Mouse (Mus musculus): Measurements from ENCODE around the gene Stum. TPM values are rescaled to one million over a fixed set of nuclear protein-coding genes. Genes with fewer than 3 reads are reported as not detected.
"Not testable (repeated sequence)": the region's sequence is repeated elsewhere in the genome, so short reads cannot be mapped to it uniquely, and the experiment has no call there.

Stum gene
- total RNA-seq (2015; ENCODE audit: low replicate concordance) (not detected in 2 replicates), total RNA-seq (2017; ENCODE audit: low replicate concordance) (not detected in 2 replicates)

- 0 out of 2 replicates have a peak, but pooled peaks have one; percentile 39 for ATAC-seq (replicated peaks; ENCODE audit: low FRiP score, poor library complexity, severe bottlenecking)
Observed at GRCm38 (mm10) chr1:180483399-180484291, at the start of gene Stum. Stum (minus strand) TSS chr1:180483504.

GRCm38 (mm10) chr1:180532671-180533070 lies 49.4 kb upstream of the Stum start:
- no peak for ATAC-seq (replicated peaks; ENCODE audit: low FRiP score, poor library complexity, severe bottlenecking)

- no peak for ATAC-seq (replicated peaks; ENCODE audit: low FRiP score, poor library complexity, severe bottlenecking)
Observed at GRCm38 (mm10) chr1:180530457-180531263, 47.4 kb upstream of the Stum start.

- ATAC-seq (replicated peaks; ENCODE audit: low FRiP score, poor library complexity, severe bottlenecking): no peak
Observed at GRCm38 (mm10) chr1:180529847-180530246, 46.5 kb upstream of the Stum start.

GRCm38 (mm10) chr1:180525301-180525700 lies 42.0 kb upstream of the Stum start:
- no peak for ATAC-seq (replicated peaks; ENCODE audit: low FRiP score, poor library complexity, severe bottlenecking)

GRCm38 (mm10) chr1:180523320-180523719 lies 40.0 kb upstream of the Stum start:
- ATAC-seq (replicated peaks; ENCODE audit: low FRiP score, poor library complexity, severe bottlenecking): no peak

GRCm38 (mm10) chr1:180520190-180520589 lies 36.9 kb upstream of the Stum start:
- ATAC-seq (replicated peaks; ENCODE audit: low FRiP score, poor library complexity, severe bottlenecking): no peak

GRCm38 (mm10) chr1:180519520-180519919 lies 36.2 kb upstream of the Stum start:
- no peak for ATAC-seq (replicated peaks; ENCODE audit: low FRiP score, poor library complexity, severe bottlenecking)

- not testable (repeated sequence) for ATAC-seq (replicated peaks; ENCODE audit: low FRiP score, poor library complexity, severe bottlenecking)
Observed at GRCm38 (mm10) chr1:180518899-180519298, 35.6 kb upstream of the Stum start.

- no peak for ATAC-seq (replicated peaks; ENCODE audit: low FRiP score, poor library complexity, severe bottlenecking)
Observed at GRCm38 (mm10) chr1:180518412-180518811, 35.1 kb upstream of the Stum start.

GRCm38 (mm10) chr1:180517390-180518054 lies 34.2 kb upstream of the Stum start:
- no peak for ATAC-seq (replicated peaks; ENCODE audit: low FRiP score, poor library complexity, severe bottlenecking)

- no peak for ATAC-seq (replicated peaks; ENCODE audit: low FRiP score, poor library complexity, severe bottlenecking)
Observed at GRCm38 (mm10) chr1:180514077-180514476, 30.8 kb upstream of the Stum start.

GRCm38 (mm10) chr1:180510879-180511278 lies 27.6 kb upstream of the Stum start:
- ATAC-seq (replicated peaks; ENCODE audit: low FRiP score, poor library complexity, severe bottlenecking): no peak

- no peak for ATAC-seq (replicated peaks; ENCODE audit: low FRiP score, poor library complexity, severe bottlenecking)
Observed at GRCm38 (mm10) chr1:180510442-180510841, 27.1 kb upstream of the Stum start.

- no peak for ATAC-seq (replicated peaks; ENCODE audit: low FRiP score, poor library complexity, severe bottlenecking)
Observed at GRCm38 (mm10) chr1:180508662-180509061, 25.4 kb upstream of the Stum start.

GRCm38 (mm10) chr1:180507291-180507791 lies 24.0 kb upstream of the Stum start:
- no peak for ATAC-seq (replicated peaks; ENCODE audit: low FRiP score, poor library complexity, severe bottlenecking)

- no peak for ATAC-seq (replicated peaks; ENCODE audit: low FRiP score, poor library complexity, severe bottlenecking)
Observed at GRCm38 (mm10) chr1:180506341-180506740, 23.0 kb upstream of the Stum start.

GRCm38 (mm10) chr1:180504899-180505298 lies 21.6 kb upstream of the Stum start:
- ATAC-seq (replicated peaks; ENCODE audit: low FRiP score, poor library complexity, severe bottlenecking): no peak

GRCm38 (mm10) chr1:180503484-180503883 lies 20.2 kb upstream of the Stum start:
- no peak for ATAC-seq (replicated peaks; ENCODE audit: low FRiP score, poor library complexity, severe bottlenecking)

GRCm38 (mm10) chr1:180502566-180502965 lies 19.3 kb upstream of the Stum start:
- no peak for ATAC-seq (replicated peaks; ENCODE audit: low FRiP score, poor library complexity, severe bottlenecking)
